Mouse (Mus musculus): Measurements from ENCODE around the gene Espl1. TPM values are rescaled to one million over a fixed set of nuclear protein-coding genes. Genes with fewer than 3 reads are reported as not detected.
"Not testable (repeated sequence)": the region's sequence is repeated elsewhere in the genome, so short reads cannot be mapped to it uniquely, and the experiment has no call there.

Espl1 gene
- polyA plus RNA-seq, 1 experiment from 2014 or later, result 1.0 TPM

DNA sequence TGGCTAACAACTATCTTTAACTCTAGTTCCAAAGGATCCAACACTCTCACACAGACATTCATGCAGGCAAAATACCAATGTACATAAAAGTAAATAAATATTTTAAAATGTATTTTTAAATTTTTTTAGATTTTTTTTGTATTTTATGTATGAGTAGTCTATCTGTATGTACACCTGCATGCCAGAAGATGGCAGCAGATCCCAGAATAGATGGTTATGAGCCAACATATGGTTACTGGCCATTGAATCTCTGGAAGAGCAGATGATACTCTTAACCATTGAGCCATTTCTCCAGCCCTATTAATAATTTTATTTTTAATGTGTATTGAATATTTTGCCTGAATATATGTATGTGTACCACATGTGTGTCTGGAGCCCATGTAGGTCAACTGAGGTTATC, 8.7 kb upstream of the Espl1 start:
- Histone ChIP-seq H3K79me2 (ENCODE audit: inconsistent target) (no peaks in the 10 kb centered on the region), H3K36me3 (ENCODE audit: inconsistent target) (no peaks in the 10 kb centered on the region), H3K27ac (no peak overlapping the region), H3K4me3 (ENCODE audit: inconsistent target) (no peak overlapping the region)

DNA sequence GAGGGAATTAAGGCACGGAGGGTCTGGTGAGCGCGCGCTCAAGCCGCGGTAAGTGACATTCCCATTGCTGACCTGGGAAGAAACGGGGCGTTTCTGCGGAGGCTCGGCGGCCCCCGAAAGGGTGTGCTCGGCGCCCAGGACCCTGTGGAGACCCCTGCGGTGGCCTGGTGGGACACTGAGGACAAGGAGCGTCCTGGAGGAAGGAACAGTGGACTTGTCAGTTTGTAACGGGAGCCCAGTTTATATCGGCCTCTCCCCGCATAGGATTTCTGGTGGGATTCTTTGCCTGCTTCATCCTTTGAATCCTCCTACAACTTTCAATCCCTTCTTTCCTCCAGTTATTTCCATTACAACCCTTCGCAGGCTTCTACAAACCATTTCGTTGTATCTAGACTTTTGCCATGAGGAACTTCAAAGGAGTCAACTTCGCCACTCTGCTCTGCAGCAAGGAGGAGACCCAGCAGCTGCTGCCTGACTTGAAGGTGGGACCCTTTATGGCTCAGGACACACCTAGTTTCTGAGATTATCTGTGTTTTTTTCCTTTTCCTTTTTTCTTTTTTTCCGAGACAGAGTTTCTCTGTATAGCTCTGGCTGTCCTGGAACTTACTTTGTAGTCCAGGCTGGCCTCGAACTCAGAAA, 421 bp downstream of the Espl1 start:
- 8% methylated on average over 24 of the region's 24 CpGs for WGBS (ENCODE audit: missing documents)
- Histone ChIP-seq H3K27ac (peak overlapping the region; percentile 37), H3K4me3 (ENCODE audit: inconsistent target) (peak overlapping the region; percentile 72), H3K79me2 (ENCODE audit: inconsistent target) (peaks cover 22% of the 10 kb centered on the region), H3K36me3 (ENCODE audit: inconsistent target) (no peaks in the 10 kb centered on the region)

DNA sequence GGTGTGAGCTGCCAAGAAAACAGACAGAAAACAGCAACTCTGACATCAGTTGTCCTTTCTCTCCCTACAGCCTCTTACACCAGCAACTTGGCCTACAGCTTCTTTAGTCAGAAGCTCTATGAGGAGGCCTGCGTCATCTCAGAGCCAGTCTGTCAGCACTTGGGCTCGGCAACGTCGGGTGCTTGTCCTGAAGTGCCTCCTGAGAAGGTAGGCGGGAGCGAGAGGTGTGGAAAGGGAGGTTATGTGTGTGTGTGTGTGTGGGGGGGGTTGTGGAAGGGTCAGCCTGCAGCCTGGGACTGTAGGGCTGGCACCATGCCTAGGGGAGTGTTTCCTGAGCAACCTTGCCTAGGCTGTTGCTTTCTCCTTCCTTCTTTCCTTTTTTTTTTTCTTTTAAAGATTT, 6.5 kb downstream of the Espl1 start:
- Histone ChIP-seq H3K27ac (no peak overlapping the region), H3K79me2 (ENCODE audit: inconsistent target) (peaks cover 11% of the 10 kb centered on the region), H3K4me3 (ENCODE audit: inconsistent target) (no peak overlapping the region), H3K36me3 (ENCODE audit: inconsistent target) (no peaks in the 10 kb centered on the region)
- 90% methylated on average over 2 of the region's 6 CpGs for WGBS (ENCODE audit: missing documents)

DNA sequence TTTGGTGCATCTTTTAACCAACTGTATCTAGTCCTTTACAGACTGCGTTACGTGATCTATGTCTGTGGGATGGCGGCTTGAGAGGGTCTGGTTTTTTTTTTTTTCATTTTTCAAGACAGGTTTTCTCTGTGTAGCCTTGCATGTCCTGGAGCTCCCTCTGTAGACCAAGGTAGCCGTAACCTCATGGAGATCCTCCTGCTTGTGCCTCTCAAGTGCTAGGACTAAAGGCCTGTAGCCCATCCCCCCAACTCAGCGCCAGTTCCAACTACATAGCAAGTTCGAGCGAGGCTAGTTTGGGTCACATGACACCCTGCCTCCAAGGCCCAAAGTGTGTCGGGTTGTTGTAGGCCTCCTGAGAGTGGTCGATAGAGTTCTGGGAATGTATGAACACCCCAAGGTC, 12.7 kb downstream of the Espl1 start:
- no peak overlapping the region for H3K4me3 ChIP-seq (ENCODE audit: inconsistent target)
- H3K36me3 ChIP-seq (ENCODE audit: inconsistent target), result no peaks in the 10 kb centered on the region
- H3K27ac ChIP-seq, result no peak overlapping the region
- 97% methylated on average over 9 of the region's 9 CpGs for WGBS (ENCODE audit: missing documents)
- H3K79me2 ChIP-seq (ENCODE audit: inconsistent target), result no peaks in the 10 kb centered on the region

DNA sequence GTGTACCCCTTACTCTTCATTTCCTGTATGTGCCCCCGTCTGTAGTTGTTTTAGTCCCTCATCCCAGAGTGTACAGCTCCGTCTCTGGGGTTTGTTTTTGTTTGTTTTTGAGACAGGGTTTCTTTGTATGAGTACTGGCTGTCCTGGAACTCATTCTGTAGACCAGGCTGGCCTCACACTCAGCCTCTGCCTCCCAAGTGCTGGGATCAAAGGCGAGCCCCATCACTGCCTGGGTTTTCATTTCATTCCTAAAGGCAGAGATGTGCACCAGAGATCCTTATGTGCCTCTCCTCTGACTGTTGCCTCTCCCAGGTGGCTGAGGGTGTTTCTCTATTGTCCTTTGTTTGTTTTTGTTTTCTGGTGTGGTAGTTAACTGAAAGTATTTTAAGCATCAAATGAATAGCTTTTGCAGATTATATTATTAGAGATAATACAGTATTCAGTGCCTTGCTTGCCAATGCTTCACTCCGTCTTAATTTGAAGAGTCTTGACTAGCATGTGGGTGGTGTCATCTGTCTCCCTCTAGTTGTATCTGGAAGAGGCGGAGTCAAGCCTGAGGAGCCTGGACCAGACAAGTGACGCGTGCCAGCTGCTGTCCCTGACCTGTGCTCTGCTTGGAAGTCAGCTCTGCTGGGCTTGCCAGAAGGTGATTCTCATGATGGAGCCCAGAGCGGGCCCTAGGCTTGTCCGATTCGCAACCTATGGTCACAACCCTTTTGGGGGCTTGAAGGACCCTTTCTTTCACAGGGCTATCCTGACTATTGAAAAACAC, 14.2 kb downstream of the Espl1 start:
- WGBS (ENCODE audit: missing documents), result 98% methylated on average over 10 of the region's 10 CpGs
- no peak overlapping the region for H3K4me3 ChIP-seq (ENCODE audit: inconsistent target)
- no peak overlapping the region for H3K27ac ChIP-seq
- H3K36me3 ChIP-seq (ENCODE audit: inconsistent target), result no peaks in the 10 kb centered on the region
- no peaks in the 10 kb centered on the region for H3K79me2 ChIP-seq (ENCODE audit: inconsistent target)

DNA sequence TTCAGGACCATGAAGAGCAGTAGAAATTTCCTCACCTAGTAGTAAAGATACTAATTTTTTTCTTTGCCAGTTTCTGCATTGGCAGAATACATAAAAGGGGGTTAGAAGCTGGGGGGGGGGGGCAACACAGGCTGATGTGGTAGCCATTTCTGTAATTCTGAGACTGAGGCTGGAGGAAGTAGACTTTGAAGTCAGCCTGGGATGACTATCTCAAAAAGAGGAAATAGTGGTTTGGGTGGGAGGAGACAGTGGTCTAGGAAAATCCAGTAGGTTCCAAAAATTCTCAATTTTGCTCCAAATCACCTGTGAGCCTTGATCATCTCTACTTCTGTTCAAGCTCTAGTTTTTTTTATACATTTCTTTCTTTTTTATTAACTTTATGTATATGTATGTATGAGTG, 15.4 kb downstream of the Espl1 start:
- peak overlapping the region; percentile 33 for H3K27ac ChIP-seq
- no peaks in the 10 kb centered on the region for H3K79me2 ChIP-seq (ENCODE audit: inconsistent target)
- no peaks in the 10 kb centered on the region for H3K36me3 ChIP-seq (ENCODE audit: inconsistent target)

DNA sequence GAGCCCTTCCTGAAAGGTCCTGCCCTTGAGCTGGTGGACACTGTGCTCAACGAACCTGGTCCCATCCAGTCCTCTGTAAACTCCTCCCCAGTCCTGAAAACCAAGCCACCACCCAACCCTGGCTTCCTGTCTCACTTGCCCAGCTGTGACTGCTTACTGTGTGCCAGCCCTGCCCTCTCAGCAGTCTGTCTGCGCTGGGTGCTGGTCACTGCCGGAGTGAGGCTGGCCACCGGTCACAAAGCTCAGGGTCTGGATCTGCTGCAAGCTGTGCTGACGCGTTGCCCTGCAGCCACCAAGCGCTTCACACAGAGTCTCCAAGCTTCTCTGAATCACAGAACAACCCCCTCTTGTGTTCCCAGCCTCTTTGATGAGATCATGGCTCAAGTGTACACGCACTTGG, 19.2 kb downstream of the Espl1 start:
- Histone ChIP-seq H3K27ac (peak overlapping the region; percentile 35), H3K4me3 (ENCODE audit: inconsistent target) (no peak overlapping the region), H3K36me3 (ENCODE audit: inconsistent target) (no peaks in the 10 kb centered on the region), H3K79me2 (ENCODE audit: inconsistent target) (no peaks in the 10 kb centered on the region)
- 80% methylated on average over 8 of the region's 8 CpGs for WGBS (ENCODE audit: missing documents)

More for the DNA sequence above, 15.4 kb downstream of the Espl1 start:
- H3K4me3 ChIP-seq (ENCODE audit: inconsistent target), result no peak overlapping the region

DNA sequence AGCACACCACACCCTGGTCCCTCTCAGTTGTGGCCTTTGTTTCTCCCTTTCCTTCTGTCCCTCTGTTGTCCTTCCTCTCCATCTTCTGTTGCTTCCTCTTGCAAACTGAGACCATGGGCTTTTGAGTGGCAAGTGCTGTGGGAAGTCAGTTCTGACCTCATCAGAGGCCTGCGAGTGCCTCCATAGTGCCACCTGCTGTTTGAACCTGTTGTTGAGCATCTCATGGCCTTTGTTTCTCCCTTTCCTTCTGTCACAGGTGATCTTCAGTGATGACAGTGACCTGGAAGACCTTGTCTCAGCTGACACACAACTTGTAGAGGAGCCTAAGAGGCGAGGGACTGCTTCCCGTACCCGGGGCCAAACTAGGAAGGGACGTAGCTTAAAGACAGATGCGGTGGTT, 20.2 kb downstream of the Espl1 start:
- WGBS (ENCODE audit: missing documents), result 86% methylated on average over 6 of the region's 6 CpGs
- no peaks in the 10 kb centered on the region for H3K36me3 ChIP-seq (ENCODE audit: inconsistent target)
- peak overlapping the region; percentile 35 for H3K27ac ChIP-seq
- no peaks in the 10 kb centered on the region for H3K79me2 ChIP-seq (ENCODE audit: inconsistent target)
- H3K4me3 ChIP-seq (ENCODE audit: inconsistent target), result no peak overlapping the region

DNA sequence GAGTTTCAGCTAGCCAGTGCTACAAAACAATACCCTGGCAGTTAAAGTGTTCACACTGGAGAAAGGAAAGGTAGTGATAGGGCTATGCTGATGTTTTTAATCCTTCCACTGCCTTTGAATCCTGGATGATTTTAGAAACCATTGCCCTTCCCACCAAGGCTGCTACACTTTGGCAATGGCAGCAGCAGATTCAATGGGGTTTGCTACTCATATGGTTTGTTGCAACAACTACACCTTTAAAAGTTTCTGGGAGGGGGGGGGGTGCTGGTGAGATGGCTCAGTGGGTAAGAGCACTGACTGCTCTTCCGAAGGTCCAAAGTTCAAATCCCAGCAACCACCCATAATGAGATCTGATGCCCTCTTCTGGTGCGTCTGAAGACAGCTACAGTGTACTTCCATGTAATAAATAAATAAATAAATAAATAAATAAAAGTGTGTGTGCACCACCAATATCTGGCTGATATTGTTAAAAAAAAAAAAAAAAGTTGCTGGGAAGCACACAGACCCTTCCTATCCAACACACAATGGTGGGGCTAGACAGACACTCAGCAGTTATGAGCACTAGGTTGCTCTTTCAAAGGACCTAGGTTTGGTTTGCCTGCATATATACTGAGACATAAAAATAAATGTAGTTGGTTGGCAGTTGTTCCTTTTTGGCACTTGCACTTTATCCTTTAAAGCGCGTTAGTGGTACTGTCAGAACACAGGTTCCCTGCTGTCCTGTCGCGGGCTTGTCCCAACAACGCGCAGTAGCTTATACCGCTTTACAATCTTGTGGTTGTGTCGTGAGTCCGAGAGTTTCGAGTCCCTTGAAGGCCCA, 28.8 kb downstream of the Espl1 start:
- H3K27ac ChIP-seq, result no peak overlapping the region
- H3K4me3 ChIP-seq (ENCODE audit: inconsistent target), result no peak overlapping the region
- peaks cover 8% of the 10 kb centered on the region; the same call in 1 of the 2 replicates for H3K36me3 ChIP-seq (ENCODE audit: inconsistent target)
- 83% methylated on average over 12 of the region's 12 CpGs for WGBS (ENCODE audit: missing documents)
- H3K79me2 ChIP-seq (ENCODE audit: inconsistent target), result peaks cover 21% of the 10 kb centered on the region

DNA sequence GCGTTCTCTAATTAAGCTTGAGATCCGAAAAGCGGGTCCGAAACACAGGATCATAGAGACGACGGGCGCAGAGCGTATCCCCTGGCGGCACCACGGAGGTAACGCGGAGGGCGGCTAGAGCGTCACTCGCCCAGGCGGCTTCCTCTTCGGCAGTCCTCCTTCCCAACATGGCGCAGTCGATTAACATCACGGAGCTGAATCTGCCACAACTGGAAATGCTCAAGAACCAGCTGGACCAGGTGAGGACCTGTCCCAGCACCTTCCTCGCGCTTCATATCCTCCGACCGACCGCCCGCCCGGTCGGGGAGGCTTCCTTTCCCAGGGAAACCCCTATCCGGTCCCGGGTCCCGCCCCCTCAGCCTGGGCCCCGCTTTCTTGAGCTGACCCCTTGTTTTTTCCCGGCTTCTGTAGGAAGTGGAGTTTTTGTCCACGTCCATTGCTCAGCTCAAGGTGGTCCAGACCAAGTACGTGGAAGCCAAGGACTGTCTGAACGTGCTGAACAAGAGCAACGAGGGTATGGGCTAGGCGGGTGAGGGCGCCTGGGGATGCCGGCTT, 30.0 kb downstream of the Espl1 start, which contains the start of gene Pfdn5:
TSS of gene Pfdn5 (plus strand) at position 95 of the 555 bp plus-strand sequence.
- Histone ChIP-seq H3K79me2 (ENCODE audit: inconsistent target) (peaks cover 21% of the 10 kb centered on the region), H3K27ac (peak within 1 kb of the TSS; percentile 72), H3K36me3 (ENCODE audit: inconsistent target) (peaks cover 13% of the 10 kb centered on the region; the same call in 1 of the 2 replicates), H3K4me3 (ENCODE audit: inconsistent target) (peak within 1 kb of the TSS; percentile 96)
- WGBS (ENCODE audit: missing documents), result under 1% methylated on average over 30 of the region's 40 CpGs

DNA sequence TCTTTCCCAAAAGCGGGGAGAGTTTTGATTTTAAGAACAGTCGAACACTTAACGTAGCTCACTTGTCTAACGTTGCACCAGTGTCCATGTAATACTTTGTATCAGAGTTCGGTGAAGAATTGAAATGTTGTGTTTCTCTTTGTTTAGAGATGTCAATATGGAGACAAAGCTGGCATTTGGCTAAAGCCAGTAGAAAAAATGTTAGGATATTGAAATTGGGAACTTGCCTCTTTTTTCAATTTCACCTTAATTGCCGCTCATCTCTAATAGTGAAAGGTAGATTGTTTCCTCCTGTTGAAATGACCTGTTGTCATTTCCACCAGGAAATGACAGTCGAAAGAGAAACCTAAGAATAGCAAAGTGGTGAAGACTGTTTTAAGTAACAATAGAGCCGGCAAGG, 30.8 kb downstream of the Espl1 start:
- Histone ChIP-seq H3K79me2 (ENCODE audit: inconsistent target) (peaks cover 24% of the 10 kb centered on the region), H3K27ac (peak overlapping the region; percentile 72; the same call in 1 of the 2 replicates), H3K4me3 (ENCODE audit: inconsistent target) (peak overlapping the region; percentile 96), H3K36me3 (ENCODE audit: inconsistent target) (peaks cover 13% of the 10 kb centered on the region; the same call in 1 of the 2 replicates)
- WGBS (ENCODE audit: missing documents), result 41% methylated on average over 7 of the region's 8 CpGs

DNA sequence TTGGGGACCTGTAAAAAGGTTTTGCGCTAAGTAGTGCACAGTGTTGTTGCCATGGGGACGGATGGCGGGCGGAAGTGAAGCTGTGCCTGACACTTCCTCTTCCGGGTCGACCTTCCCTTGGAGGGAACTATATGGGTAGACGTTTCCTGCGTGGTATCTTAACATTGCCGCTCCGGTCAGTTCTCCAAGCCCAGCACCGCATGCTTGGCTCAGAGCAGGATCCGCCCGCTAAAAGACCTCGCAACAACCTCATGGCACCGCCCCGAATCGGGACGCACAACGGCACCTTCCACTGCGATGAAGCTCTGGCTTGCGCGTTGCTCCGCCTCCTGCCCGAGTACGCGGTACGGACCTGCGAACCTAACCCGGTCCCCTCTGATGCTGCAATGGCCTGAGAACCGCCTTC, 35.5 kb downstream of the Espl1 start, which contains the start of gene Myg1:
TSS of gene Myg1 (plus strand) at position 100 of the 406 bp plus-strand sequence.
- Histone ChIP-seq H3K36me3 (ENCODE audit: inconsistent target) (peaks cover 26% of the 10 kb centered on the region; the same call in 1 of the 2 replicates), H3K4me3 (ENCODE audit: inconsistent target) (peak within 1 kb of the TSS; percentile 84), H3K79me2 (ENCODE audit: inconsistent target) (peaks cover 40% of the 10 kb centered on the region), H3K27ac (peak within 1 kb of the TSS; percentile 58)
- WGBS (ENCODE audit: missing documents), result under 1% methylated on average over 30 of the region's 30 CpGs

DNA sequence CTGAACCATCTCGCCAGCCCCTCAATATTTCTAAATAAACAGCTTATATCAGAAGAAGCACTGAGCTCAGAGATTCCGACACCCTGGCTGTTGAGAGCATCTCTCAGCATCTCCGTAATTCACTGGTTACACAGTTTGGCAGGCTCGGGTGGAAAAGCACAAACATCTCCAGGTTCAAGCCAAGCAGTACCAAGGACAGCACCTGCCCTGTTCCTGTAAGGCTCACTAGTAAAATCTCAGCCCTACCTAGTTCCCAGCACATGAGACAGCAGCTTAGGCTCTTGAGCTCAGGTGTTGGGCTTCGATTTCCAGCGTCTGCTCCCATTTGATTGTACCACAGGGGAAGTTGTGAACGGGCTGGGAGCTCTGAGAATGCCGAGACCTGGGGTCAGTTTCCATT, 39.2 kb downstream of the Espl1 start:
- WGBS (ENCODE audit: missing documents), result 90% methylated on average over 8 of the region's 8 CpGs
- peaks cover 44% of the 10 kb centered on the region for H3K36me3 ChIP-seq (ENCODE audit: inconsistent target)
- peaks cover 25% of the 10 kb centered on the region for H3K79me2 ChIP-seq (ENCODE audit: inconsistent target)
- no peak overlapping the region for H3K4me3 ChIP-seq (ENCODE audit: inconsistent target)
- no peak overlapping the region for H3K27ac ChIP-seq

DNA sequence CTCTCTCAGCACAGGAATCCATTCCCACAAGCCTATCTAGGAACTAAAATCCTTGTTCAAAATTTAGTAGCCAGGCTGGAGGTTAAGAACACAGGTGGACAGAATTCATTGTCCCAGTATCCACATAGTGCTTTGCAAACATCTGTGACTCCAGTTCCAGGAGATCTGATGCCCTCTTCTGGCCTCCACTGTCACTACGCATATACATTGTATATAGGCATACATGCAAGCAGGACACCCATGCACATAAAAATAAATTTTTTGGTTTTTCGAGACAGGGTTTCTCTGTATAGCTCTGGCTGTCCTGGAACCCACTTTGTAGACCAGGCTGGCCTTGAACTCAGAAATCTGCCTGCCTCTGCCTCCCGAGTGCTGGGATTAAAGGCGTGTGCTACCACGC, 39.9 kb downstream of the Espl1 start:
- WGBS (ENCODE audit: missing documents), result 92% methylated on average over 5 of the region's 5 CpGs
- H3K27ac ChIP-seq; H3K4me3 ChIP-seq (ENCODE audit: inconsistent target): not testable (repeated sequence)
- H3K79me2 ChIP-seq (ENCODE audit: inconsistent target), result peaks cover 25% of the 10 kb centered on the region
- peaks cover 43% of the 10 kb centered on the region for H3K36me3 ChIP-seq (ENCODE audit: inconsistent target)

Measured in macrophage (primary cell).